Comparison of ENCODE assay signal across 11 mouse cellular contexts in genomic region chr4:129234488-129234887, GRCm38 (mm10). TPM values are rescaled to one million over a fixed set of nuclear protein-coding genes. Genes with fewer than 3 reads are reported as not detected.
A peak's percentile ranks its signal among the peaks of the same experiment; 100 is the strongest.
DNase-seq lines count a peak whose midpoint lies in the region; ATAC-seq and TF ChIP-seq lines count a peak whose summit lies in the region.
"Had no signal": no experiment of that assay in that cellular context is flagged by ENCODE, and none has a peak within 500 bp of the region (broad histone marks: within the 10 kb centered on the region; RNA-seq: fewer than 3 reads in every experiment).

No protein-coding gene starts in this region.

- H3K9ac ChIP-seq in lung, embryonic 14.5 days, result no peak overlapping the region
- H3K9ac ChIP-seq: forebrain, embryonic 15.5 days; heart, embryonic 12.5 days had no signal

- no peak overlapping the region for H3K27ac ChIP-seq in lung, embryonic 14.5 days (ENCODE audit: low read depth)
- H3K27ac ChIP-seq: forebrain, embryonic 15.5 days had no signal

- ATAC-seq in lung, embryonic 14.5 days (ENCODE audit: insufficient read depth), result no peak
- ATAC-seq: forebrain, embryonic 15.5 days had no signal

- H3K27me3 ChIP-seq in lung, embryonic 14.5 days (ENCODE audit: insufficient read depth, low read length), result 0 out of 2 replicates have a peak, but pooled peaks cover 3% of the 10 kb centered on the region
- H3K27me3 ChIP-seq: forebrain, embryonic 15.5 days had no signal

- H3K4me2 ChIP-seq in lung, embryonic 14.5 days, result no peak overlapping the region
- H3K4me2 ChIP-seq: forebrain, embryonic 15.5 days; heart, embryonic 12.5 days had no signal

- no peaks in the 10 kb centered on the region for H3K36me3 ChIP-seq in lung, embryonic 14.5 days (ENCODE audit: insufficient read depth)
- H3K36me3 ChIP-seq: forebrain, embryonic 15.5 days; heart, embryonic 12.5 days had no signal

- H3K4me1 ChIP-seq in lung, embryonic 14.5 days (ENCODE audit: insufficient read depth), result peaks cover 26% of the 10 kb centered on the region

- TF ChIP-seq CTCF in lung, embryonic 14.5 days (IDR thresholded peaks at IDR 0.05; ENCODE audit: low read depth), result no peak

- H3K4me3 ChIP-seq in lung, embryonic 14.5 days (ENCODE audit: low read depth, low read length), result no peak overlapping the region
- H3K4me3 ChIP-seq: forebrain, embryonic 15.5 days; heart, embryonic 12.5 days had no signal

- H3K9me3 ChIP-seq in lung, embryonic 14.5 days (ENCODE audit: low read depth, low read length), result no peaks in the 10 kb centered on the region
- H3K9me3 ChIP-seq: forebrain, embryonic 15.5 days; heart, embryonic 12.5 days had no signal

- DNase-seq in lung, embryonic 14.5 days, result peak; percentile 56
- DNase-seq in lung, postnatal 14 days, result no peak
- peak; percentile 57 for DNase-seq in kidney, adult 9 months
- DNase-seq in lung, postnatal 10 days, result peak; percentile 39
- no peak for DNase-seq in gastrocnemius, adult 18-20 months (ENCODE audit: low spot score)
- no peak for DNase-seq in layer of hippocampus, adult 9-11 months
- DNase-seq in right cerebral cortex, adult 2 months (ENCODE audit: low spot score in 2 of 2), result no peak
- no peak for DNase-seq in right cerebral cortex, postnatal 4 days
- DNase-seq: B cell, adult 2 months had no signal

- 30% methylated on average over 7 of the region's 7 CpGs for WGBS in lung, embryonic 14.5 days

RNA-seq across cellular contexts. Expression of gene C77080, which starts 26.7 kb away (rescaled TPM):
- polyA plus RNA-seq in lung, embryonic 14.5 days (2014; fragmentation: Nextera tagmentation; extraction: Ambion mirVana), result 2.8 and 3.2 TPM in 2 replicates
- 1 to 10 TPM; 1.4 to 1.8 TPM for total RNA-seq in gastrocnemius, adult 18-20 months (2021)

RNA-seq across cellular contexts. Expression of gene Yars, which starts 44.9 kb away (rescaled TPM):
- polyA plus RNA-seq in lung, embryonic 14.5 days (2014; fragmentation: Nextera tagmentation; extraction: Ambion mirVana), result 84.4 and 92.2 TPM in 2 replicates
- total RNA-seq in gastrocnemius, adult 18-20 months (2021), result 10 to 100 TPM; 38.8 to 39.5 TPM

RNA-seq across cellular contexts. Expression of gene S100pbp, which starts 45.0 kb away (rescaled TPM):
- polyA plus RNA-seq in lung, embryonic 14.5 days (2014; fragmentation: Nextera tagmentation; extraction: Ambion mirVana), result 17.3 and 18.1 TPM in 2 replicates
- 1 to 10 TPM; 2.9 to 4.1 TPM for total RNA-seq in gastrocnemius, adult 18-20 months (2021)

RNA-seq across cellular contexts. Expression of gene Sync, which starts 52.9 kb away (rescaled TPM):
- polyA plus RNA-seq in lung, embryonic 14.5 days (2014; fragmentation: Nextera tagmentation; extraction: Ambion mirVana), result 0.33 and 0.54 TPM in 2 replicates
- 10 to 100 TPM; 49.2 to 49.5 TPM for total RNA-seq in gastrocnemius, adult 18-20 months (2021)

Comparison
In these comparisons a context has a peak if more than half of its experiments do, and no peak if none do; other contexts are left out.
1. DNase-seq: peak in lung, embryonic 14.5 days (single experiment), kidney, adult 9 months (single experiment) and lung, postnatal 10 days (single experiment); none in lung, postnatal 14 days (single experiment), gastrocnemius, adult 18-20 months (single experiment), layer of hippocampus, adult 9-11 months (single experiment), right cerebral cortex, adult 2 months (0 of 2) and right cerebral cortex, postnatal 4 days (single experiment).